Comparison of ENCODE assay signal across 8 mouse cellular contexts in genomic region chr5:149245391-149245964, GRCm38 (mm10). TPM values are rescaled to one million over a fixed set of nuclear protein-coding genes. Genes with fewer than 3 reads are reported as not detected.
DNase-seq lines count a peak whose midpoint lies in the region; ATAC-seq and TF ChIP-seq lines count a peak whose summit lies in the region.

No protein-coding gene starts in this region.

- no peak for TF ChIP-seq RAD21 in CH12.LX (IDR thresholded peaks at IDR 0.05; ENCODE audit: low read depth, low read length)

- peak overlapping the region; percentile 7 for H3K4me3 ChIP-seq in heart, adult 2 months
- peak overlapping the region in 2 of 3 experiments; percentile 38 to 51 for H3K4me3 ChIP-seq in CH12.LX (replicated peaks in 1 of 3; ENCODE audit: low read depth in 2 of 3, low read length in 2 of 3, poor library complexity in 1 of 3)

- TF ChIP-seq CTCF in heart, adult 2 months (IDR thresholded peaks at IDR 0.05), result no peak
- no peak for TF ChIP-seq CTCF in CH12.LX (conservative IDR thresholded peaks at IDR 0.05 in 1 of 2, IDR thresholded peaks at IDR 0.05 in 1 of 2; ENCODE audit: low read depth in 2 of 2, low read length in 2 of 2)

- no peak for DNase-seq in heart, adult 2 months
- no peak for DNase-seq in heart, adult 8-10 months (ENCODE audit: low spot score)
- DNase-seq in CH12.LX (ENCODE audit: extremely low read depth), result peak; percentile 27
- no peak for DNase-seq in cerebellum, adult 11-12 months
- no peak for DNase-seq in thymus, postnatal 0 days (ENCODE audit: low spot score)
- no peak for DNase-seq in layer of hippocampus, adult 9-10 months (ENCODE audit: low spot score)

- H3K9ac ChIP-seq in heart, adult 2 months (ENCODE audit: low read depth, low read length), result peak overlapping the region; percentile 53
- H3K9ac ChIP-seq in CH12.LX (ENCODE audit: insufficient read depth, low read depth), result peak overlapping the region; percentile 51; the same call in 1 of the 2 replicates

- peak overlapping the region; percentile 27; the same call in 1 of the 2 replicates for H3K4me2 ChIP-seq in CH12.LX (ENCODE audit: insufficient read depth, low read depth, poor library complexity, severe bottlenecking)

- H3K4me1 ChIP-seq in heart, adult 2 months (ENCODE audit: control insufficient read depth, insufficient read depth, low read length), result peaks cover 4% of the 10 kb centered on the region; the same call in 1 of the 2 replicates
- peaks cover 5 to 18% of the 10 kb centered on the region in 2 experiments for H3K4me1 ChIP-seq in CH12.LX (ENCODE audit: control insufficient read depth in 1 of 2, insufficient read depth in 2 of 2)

- H3K27me3 ChIP-seq in heart, adult 2 months (ENCODE audit: control insufficient read depth, insufficient read depth, low read length), result no peaks in the 10 kb centered on the region
- H3K27me3 ChIP-seq in CH12.LX (replicated peaks), result no peaks in the 10 kb centered on the region

- dilution Hi-C loops in CH12.LX (cut with MboI; ENCODE audit: extremely low pct_ligation_motif_present, extremely low pct_unique_long_range_greater_than_20kb, low sequenced_read_pairs), result no loop called here

- TF ChIP-seq EP300 in heart, adult 2 months (IDR thresholded peaks at IDR 0.05; ENCODE audit: insufficient read depth, low read depth, low read length), result no peak
- no peak for TF ChIP-seq EP300 in CH12.LX (IDR thresholded peaks at IDR 0.05; ENCODE audit: low read length)

- peaks cover 13% of the 10 kb centered on the region for H3K9me3 ChIP-seq in CH12.LX (replicated peaks; ENCODE audit: low read length)

- no peak for TF ChIP-seq POLR2A in heart, adult 2 months (IDR thresholded peaks at IDR 0.05; ENCODE audit: insufficient read depth, low read depth, low read length)
- TF ChIP-seq POLR2A in CH12.LX (IDR thresholded peaks at IDR 0.05; ENCODE audit: low read depth, low read length), result no peak

- in situ Hi-C loops in CH12.LX (cut with MboI; ENCODE audit: low pct_ligation_motif_present, low pct_unique_long_range_greater_than_20kb, low sequenced_read_pairs), result no loop called here

- no peaks in the 10 kb centered on the region for H3K79me2 ChIP-seq in heart, adult 2 months (replicated peaks; ENCODE audit: control insufficient read depth, insufficient read depth, low read length)
- no peaks in the 10 kb centered on the region for H3K79me2 ChIP-seq in CH12.LX (replicated peaks; ENCODE audit: control insufficient read depth, extremely low read depth, insufficient read depth, poor library complexity, severe bottlenecking)

- ATAC-seq in granulocyte monocyte progenitor cell, adult 5-6 weeks (replicated peaks; ENCODE audit: poor library complexity, severe bottlenecking), result peak; percentile 10; the same call in 1 of the 2 replicates
- peak; percentile 27; the same call in 1 of the 2 replicates for ATAC-seq in megakaryocyte, adult 5-6 weeks (ENCODE audit: poor library complexity, severe bottlenecking)

- peak overlapping the region; percentile 57 for H3K27ac ChIP-seq in heart, adult 2 months
- H3K27ac ChIP-seq in CH12.LX (ENCODE audit: insufficient read depth, low read depth), result no peak overlapping the region

- H3K36me3 ChIP-seq in heart, adult 2 months (ENCODE audit: control insufficient read depth, insufficient read depth, low read length), result no peaks in the 10 kb centered on the region
- H3K36me3 ChIP-seq in CH12.LX (replicated peaks in 1 of 2; ENCODE audit: control insufficient read depth in 1 of 2, insufficient read depth in 1 of 2, low read length in 1 of 2), result no peaks in the 10 kb centered on the region

- intact Hi-C loops in heart, adult 2 months (cut with DNase I), result no loop called here

- 26% methylated on average over 9 of the region's 9 CpGs for WGBS in heart, adult 2 months

TF ChIP-seq in CH12.LX, 34 proteins besides CTCF, POLR2A, EP300 and RAD21:
- no peak for TF ChIP-seq IRF4 (IDR thresholded peaks at IDR 0.05; ENCODE audit: low read depth, low read length)
- no peak for TF ChIP-seq USF2 (conservative IDR thresholded peaks at IDR 0.05; ENCODE audit: low read depth, low read length)
- TF ChIP-seq JUN (IDR thresholded peaks at IDR 0.05; ENCODE audit: insufficient read depth, low read depth, low read length), result no peak
- no peak for TF ChIP-seq NELFE (IDR thresholded peaks at IDR 0.05; ENCODE audit: low read depth, low read length)
- no peak for TF ChIP-seq E2F4 (IDR thresholded peaks at IDR 0.05; ENCODE audit: insufficient replicate concordance, low read depth, low read length)
- no peak for TF ChIP-seq ZMIZ1 (IDR thresholded peaks at IDR 0.05; ENCODE audit: low read depth, low read length)
- TF ChIP-seq JUND (conservative IDR thresholded peaks at IDR 0.05; ENCODE audit: low read depth, low read length), result no peak
- no peak for TF ChIP-seq MAX (IDR thresholded peaks at IDR 0.05; ENCODE audit: low read length)
- TF ChIP-seq RCOR1 (conservative IDR thresholded peaks at IDR 0.05; ENCODE audit: low read depth, low read length), result no peak
- no peak for TF ChIP-seq CHD1 (IDR thresholded peaks at IDR 0.05; ENCODE audit: low read depth, low read length)
- no peak for TF ChIP-seq HCFC1 (IDR thresholded peaks at IDR 0.05; ENCODE audit: low read depth, low read length)
- TF ChIP-seq MYC (IDR thresholded peaks at IDR 0.05; ENCODE audit: low read depth, low read length), result no peak
- TF ChIP-seq PAX5 (IDR thresholded peaks at IDR 0.05; ENCODE audit: low read length), result no peak
- no peak for TF ChIP-seq MEF2A (IDR thresholded peaks at IDR 0.05; ENCODE audit: borderline replicate concordance, low read depth, low read length)
- TF ChIP-seq ZNF384 (IDR thresholded peaks at IDR 0.05; ENCODE audit: low read depth, low read length), result no peak; the same call in 1 of the 2 replicates
- TF ChIP-seq UBTF (IDR thresholded peaks at IDR 0.05; ENCODE audit: low read depth, low read length), result no peak

RNA-seq across cellular contexts. Expression of gene Alox5ap, which starts 19.1 kb away (rescaled TPM):
- total RNA-seq in heart, adult 2 months (2021), result 10 to 100 TPM; 19.9 to 21.1 TPM
- 25.5 and 26.5 TPM in 2 replicates for polyA plus RNA-seq in heart, adult 2 months (2012; rRNA removed)
- 10 to 100 TPM in 3 of 4 experiments, 1 to 10 TPM in 1; 7.2 to 27.9 (median 12.8) TPM for total RNA-seq in heart, adult 8-10 months (2022)
- total RNA-seq in CH12.LX (2012; rRNA removed) (1.6 and 2.0 TPM in 2 replicates), CH12.LX (2014; rRNA removed) (6.7 and 9.9 TPM in 2 replicates)
- 23.0 and 26.4 TPM in 2 replicates for polyA plus RNA-seq in CH12.LX (2012; ENCODE audit: insufficient read length, low read depth)
- total RNA-seq in granulocyte monocyte progenitor cell, adult 5-6 weeks (2014; fragmentation: Nextera tagmentation), result 387 and 445 TPM in 2 replicates
- total RNA-seq in granulocyte monocyte progenitor cell, adult 5-6 weeks (2017), result 356 and 457 TPM in 2 replicates
- 1,517 and 1,767 TPM in 2 replicates for total RNA-seq in megakaryocyte, adult 5-6 weeks (2015)
- 1,236 and 1,298 TPM in 2 replicates for total RNA-seq in megakaryocyte, adult 5-6 weeks (2017)
- polyA plus RNA-seq in thymus, postnatal 0 days (2015; fragmentation: Nextera tagmentation; extraction: Ambion mirVana), result 29.7 and 29.8 TPM in 2 replicates

Comparison
In these comparisons a context has a peak if more than half of its experiments do, and no peak if none do; other contexts are left out.
1. RNA of gene Alox5ap, which starts 19.1 kb away (total RNA-seq): 1,236 to 1,767 TPM in megakaryocyte, adult 5-6 weeks and 356 to 457 TPM in granulocyte monocyte progenitor cell, adult 5-6 weeks; 19.9 to 21.1 TPM in heart, adult 2 months, 7.2 to 27.9 TPM in heart, adult 8-10 months and 1.6 to 9.9 TPM in CH12.LX; every median in the first group is over 10 times any median in the second.